ENCODE assay signal across 9 mouse cellular contexts in genomic region chr15:84315276-84316046, GRCm38 (mm10). TPM values are rescaled to one million over a fixed set of nuclear protein-coding genes. Genes with fewer than 3 reads are reported as not detected.
DNase-seq lines count a peak whose midpoint lies in the region; ATAC-seq lines count a peak whose summit lies in the region.
"Had no signal": no experiment of that assay in that cellular context is flagged by ENCODE, and none has a peak within 500 bp of the region (broad histone marks: within the 10 kb centered on the region; RNA-seq: fewer than 3 reads in every experiment).

No protein-coding gene starts in this region.

- no peaks in the 10 kb centered on the region for H3K9me3 ChIP-seq in neural tube, embryonic 13.5 days
- H3K9me3 ChIP-seq: hindbrain, embryonic 15.5 days had no signal

- no peaks in the 10 kb centered on the region for H3K36me3 ChIP-seq in neural tube, embryonic 13.5 days
- H3K36me3 ChIP-seq: hindbrain, embryonic 15.5 days had no signal

- H3K27me3 ChIP-seq in neural tube, embryonic 13.5 days: no peaks in the 10 kb centered on the region
- H3K27me3 ChIP-seq: hindbrain, embryonic 15.5 days had no signal

- DNase-seq in embryo, embryonic 11 days: peak; percentile 36
- no peak for DNase-seq in embryo, embryonic 9.5 days (ENCODE audit: extremely low spot score)
- DNase-seq in neural tube, embryonic 10.5 days (ENCODE audit: extremely low spot score, low spot score): no peak
- DNase-seq in lung, postnatal 14 days: peak; percentile 43
- peak; percentile 78 for DNase-seq in thymus, postnatal 14 days
- no peak for DNase-seq in frontal cortex, postnatal 36 days (ENCODE audit: low spot score in 2 of 2)

- ATAC-seq in neural tube, embryonic 13.5 days (ENCODE audit: low read depth): no peak
- ATAC-seq in megakaryocyte-erythroid progenitor cell, adult 5-6 weeks (replicated peaks; ENCODE audit: low FRiP score, low TSS enrichment, poor library complexity, severe bottlenecking): no peak

- H3K4me1 ChIP-seq in neural tube, embryonic 13.5 days (replicated peaks): peaks cover 36% of the 10 kb centered on the region

- H3K9ac ChIP-seq in neural tube, embryonic 13.5 days: no peak overlapping the region
- H3K9ac ChIP-seq: hindbrain, embryonic 15.5 days had no signal

- 52% methylated on average over 15 of the region's 15 CpGs for WGBS in neural tube, embryonic 13.5 days

- H3K4me3 ChIP-seq in neural tube, embryonic 13.5 days: no peak overlapping the region
- H3K4me3 ChIP-seq: hindbrain, embryonic 15.5 days had no signal

- peak overlapping the region; percentile 38; the same call in 1 of the 2 replicates for H3K27ac ChIP-seq in neural tube, embryonic 13.5 days (replicated peaks)

- H3K4me2 ChIP-seq in neural tube, embryonic 13.5 days: no peak overlapping the region
- H3K4me2 ChIP-seq: hindbrain, embryonic 15.5 days had no signal

RNA-seq across cellular contexts. Expression of gene Parvg, which starts 8.4 kb away (rescaled TPM):
- 0.95 and 0.98 TPM in 2 replicates for polyA plus RNA-seq in neural tube, embryonic 13.5 days (2015; fragmentation: Nextera tagmentation; extraction: Ambion mirVana)
- 49.1 and 67.2 TPM in 2 replicates for total RNA-seq in megakaryocyte-erythroid progenitor cell, adult 5-6 weeks (2014; fragmentation: Nextera tagmentation)
- total RNA-seq in megakaryocyte-erythroid progenitor cell, adult 5-6 weeks (2017): 80.8 and 173 TPM in 2 replicates

Comparison
In these comparisons a context has a peak if more than half of its experiments do, and no peak if none do; other contexts are left out.
1. DNase-seq: peak in embryo, embryonic 11 days (single experiment), lung, postnatal 14 days (single experiment) and thymus, postnatal 14 days (single experiment); none in embryo, embryonic 9.5 days (single experiment), neural tube, embryonic 10.5 days (single experiment) and frontal cortex, postnatal 36 days (0 of 2).